Mouse (Mus musculus): ENCODE measurements around the gene Efcab3.

Efcab3 gene

DNA sequence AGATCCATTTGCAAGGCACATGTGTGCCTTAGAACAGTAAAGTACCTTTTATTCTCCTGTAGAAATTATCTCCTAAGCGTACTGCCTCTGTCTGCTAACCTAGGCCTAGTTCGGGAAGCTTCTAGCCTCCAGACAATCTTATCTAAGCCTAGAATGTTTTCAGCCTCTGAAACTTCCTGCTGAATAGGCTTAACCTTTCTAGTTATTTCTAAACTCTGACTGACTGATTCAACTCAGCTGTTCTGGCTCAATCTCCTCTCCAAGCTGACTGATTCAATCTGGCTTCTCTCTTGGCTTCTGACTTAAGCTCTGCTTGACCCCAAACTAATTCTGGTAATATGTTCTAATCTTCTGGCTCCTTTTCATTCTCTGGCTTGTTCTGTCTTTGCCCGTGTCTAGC is 86.0 kb downstream of the Efcab3 start:
- no peak for DNase-seq (ENCODE audit: low spot score)

DNA sequence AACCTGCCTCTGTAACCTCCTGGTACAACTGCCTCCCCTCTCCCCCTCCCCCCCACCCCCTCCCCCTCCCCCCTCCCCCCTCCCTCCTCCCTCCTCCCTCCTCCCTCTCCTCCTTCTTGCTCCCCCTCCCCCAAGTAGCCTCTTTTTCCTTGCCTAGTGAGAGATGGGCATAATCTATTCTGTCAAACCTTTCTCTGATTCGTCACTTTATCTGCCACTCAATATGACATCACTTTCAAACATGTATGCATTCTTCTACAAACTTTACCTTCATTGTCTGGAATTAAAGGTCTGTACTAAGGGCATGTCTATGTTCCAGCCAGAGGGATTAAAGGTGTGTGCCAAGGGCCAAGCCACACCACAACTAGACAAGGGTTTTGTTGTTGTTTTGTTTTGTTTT is 86.4 kb downstream of the Efcab3 start:
- no peak for DNase-seq (ENCODE audit: low spot score)

DNA sequence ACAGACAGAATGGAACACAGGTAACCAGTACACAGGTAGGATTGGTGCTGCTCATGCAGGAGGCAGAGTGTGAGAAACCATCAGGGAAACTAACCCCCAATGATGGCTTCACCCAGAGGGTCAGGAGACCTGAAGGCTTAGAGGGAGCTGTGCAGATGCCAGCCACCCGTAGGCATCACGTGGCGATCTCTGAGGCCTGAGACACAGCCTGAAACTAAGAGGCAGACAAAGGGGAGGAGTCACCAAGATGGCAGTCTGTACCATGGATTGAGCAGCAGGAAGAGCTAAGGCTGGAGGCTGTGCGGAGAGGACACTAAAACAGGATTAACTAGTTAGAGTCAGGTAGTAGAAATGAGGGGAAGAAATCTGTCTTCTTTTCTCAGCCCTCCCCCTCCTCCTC is 87.3 kb downstream of the Efcab3 start:
- DNase-seq (ENCODE audit: low spot score), result no peak

DNA sequence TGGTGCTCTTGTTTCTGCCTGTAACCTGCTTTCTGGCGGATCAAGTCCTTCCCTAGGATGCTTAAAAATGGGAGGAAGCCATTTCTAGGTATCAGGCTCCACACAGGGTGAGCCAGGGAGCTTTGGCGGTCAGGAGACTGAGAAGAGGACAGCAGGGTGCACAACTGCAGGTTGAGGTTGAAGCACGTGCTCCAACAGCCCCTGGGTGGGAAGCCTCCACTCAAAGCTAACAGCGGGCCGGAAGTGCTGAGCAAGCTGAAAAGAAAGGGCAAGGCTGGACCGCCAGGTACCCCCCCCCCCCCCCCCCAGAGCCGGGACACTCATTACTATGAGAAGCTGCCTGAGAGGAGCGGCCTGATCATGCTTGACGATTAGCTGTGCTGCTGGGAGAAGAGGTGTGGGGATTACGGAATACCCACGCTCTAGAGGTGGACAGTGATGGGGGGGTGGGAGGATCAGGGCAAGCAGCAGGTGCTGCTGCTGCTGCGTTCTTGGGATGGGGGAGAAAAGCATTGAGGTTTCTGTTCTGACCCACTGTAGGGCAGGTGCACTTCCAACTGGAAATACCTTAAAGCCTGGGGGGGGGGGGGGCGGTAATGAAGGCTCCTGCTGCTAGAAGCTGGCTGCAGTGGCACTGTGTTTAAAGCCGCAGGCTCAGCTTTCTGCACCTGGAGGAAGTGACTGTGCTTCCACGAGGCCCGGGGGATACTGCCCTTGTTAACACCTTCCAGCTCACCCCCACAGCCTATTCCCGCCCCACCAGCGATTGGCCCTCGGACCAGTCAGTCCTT is 88.0 kb downstream of the Efcab3 start:
- no peak for DNase-seq (ENCODE audit: low spot score)

DNA sequence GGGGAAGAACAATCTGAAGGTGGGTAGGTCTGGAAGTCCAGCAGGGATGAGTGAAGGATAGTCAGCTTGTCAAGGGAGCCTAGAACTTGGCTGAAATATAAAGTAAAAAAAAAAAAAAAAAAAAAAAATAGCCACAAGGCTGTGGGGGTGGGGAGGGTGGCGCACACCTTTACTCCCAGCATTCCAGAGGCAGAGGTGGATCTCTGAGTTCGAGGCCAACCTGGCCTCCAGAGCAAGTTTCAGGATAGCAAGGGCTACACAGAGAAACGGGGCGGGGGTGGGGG is 88.6 kb downstream of the Efcab3 start:
- no peak for DNase-seq (ENCODE audit: low spot score)

DNA sequence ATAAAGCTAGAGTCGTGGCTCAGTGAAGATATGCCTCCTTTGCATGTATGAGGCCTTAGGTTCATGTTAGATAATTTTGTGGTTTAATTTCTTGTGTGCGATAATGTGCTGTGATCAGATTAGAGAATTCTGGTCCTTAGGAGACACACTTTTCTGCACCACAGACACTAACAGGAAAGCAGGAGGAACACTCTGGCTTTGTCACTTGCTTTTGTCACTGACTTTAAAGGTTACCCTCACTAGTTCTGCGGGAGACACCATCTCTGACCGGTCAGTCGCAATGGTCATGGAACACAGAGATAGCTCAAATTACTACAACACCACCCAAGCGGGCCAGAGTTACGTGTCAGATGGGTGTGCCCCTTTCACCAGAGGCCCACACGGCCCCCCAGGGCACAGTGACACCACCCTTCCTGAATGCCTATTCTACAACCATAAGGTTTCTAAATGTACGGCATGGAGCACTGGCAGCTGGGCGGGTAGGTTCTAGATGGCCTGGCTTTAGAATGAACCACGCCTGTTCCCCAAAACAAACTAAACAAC is 89.0 kb downstream of the Efcab3 start:
- DNase-seq (ENCODE audit: low spot score), result no peak

DNA sequence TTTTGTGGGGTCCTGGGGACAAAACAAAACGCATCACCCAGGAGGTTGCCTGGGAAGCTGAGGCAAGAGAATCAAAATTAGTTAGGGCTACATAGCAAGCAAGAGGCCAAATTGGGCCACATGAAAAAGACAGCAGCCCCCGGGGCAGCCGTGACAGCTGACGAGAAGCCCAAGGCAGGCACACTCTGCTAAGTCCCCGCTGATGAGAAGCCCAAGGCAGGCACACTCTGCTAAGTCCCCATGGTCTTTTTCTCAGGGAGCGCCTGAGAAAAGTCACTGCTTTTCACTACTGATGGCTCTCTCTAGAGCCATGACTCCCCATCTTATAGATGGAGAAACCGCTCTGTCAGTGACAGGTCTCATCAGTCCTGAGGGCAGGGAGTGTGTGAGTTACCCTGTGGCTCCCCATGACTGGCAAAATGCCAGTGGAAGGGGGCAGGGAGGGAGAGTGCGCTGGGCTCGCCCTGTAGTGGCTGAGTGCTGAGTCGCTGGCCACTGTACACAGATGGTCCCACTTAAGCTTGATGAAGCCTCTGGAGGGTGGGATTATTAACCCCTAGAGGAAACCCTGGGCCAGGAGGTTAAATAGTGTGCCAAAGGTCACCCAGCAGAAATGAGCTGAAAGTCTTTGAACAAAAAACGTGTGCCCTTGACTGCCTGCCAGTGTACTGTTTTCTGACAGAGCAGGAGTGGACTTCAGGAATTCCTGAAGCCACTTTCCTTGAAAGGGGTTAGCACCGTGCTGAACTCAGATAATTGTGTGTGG is 89.9 kb downstream of the Efcab3 start:
- DNase-seq (ENCODE audit: low spot score), result peak; percentile 20

DNA sequence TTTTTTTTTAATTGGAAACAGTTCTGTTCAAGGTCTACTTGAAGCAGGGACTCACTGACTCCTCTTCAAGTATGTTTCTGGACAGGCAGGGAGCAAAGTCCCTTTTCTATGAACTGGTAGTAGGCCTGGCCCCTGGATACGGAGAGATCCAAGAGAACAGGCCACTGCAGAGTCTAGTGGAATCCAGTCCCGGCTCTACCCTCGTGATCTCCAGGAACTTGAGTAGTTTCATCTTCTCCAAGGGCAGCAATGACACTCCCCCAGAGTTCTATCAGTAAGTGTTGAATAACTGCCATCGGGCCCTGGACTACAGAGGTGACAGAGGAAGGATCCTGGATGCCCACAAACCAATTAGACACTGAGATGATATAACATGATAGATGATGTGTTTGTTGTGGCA is 92.5 kb downstream of the Efcab3 start:
- DNase-seq (ENCODE audit: low spot score), result no peak

DNA sequence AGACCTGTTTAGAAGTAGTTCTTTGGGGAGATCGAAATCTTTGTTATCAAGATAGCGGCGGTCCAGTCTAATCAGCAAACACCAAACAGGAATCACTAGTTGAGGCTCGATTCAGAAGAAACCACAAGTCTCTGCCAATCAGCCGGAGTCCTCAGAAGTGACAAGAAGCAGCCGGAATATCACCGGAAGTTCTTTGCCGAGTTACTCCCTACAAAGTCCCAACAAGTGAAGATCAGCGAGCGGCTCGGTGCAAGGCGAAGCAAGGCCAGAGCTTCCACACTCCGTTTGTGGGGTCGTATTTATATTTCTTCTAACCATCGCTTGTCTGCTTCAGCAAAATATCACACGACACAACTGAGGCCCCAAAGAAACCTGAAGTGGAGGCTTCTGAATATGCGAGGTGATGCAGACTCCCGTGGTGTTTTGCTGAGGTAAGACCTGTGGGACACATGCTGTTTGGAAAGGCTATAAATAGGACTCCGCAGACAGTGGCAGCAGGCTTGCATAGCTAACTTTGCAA is 93.4 kb downstream of the Efcab3 start:
- DNase-seq (ENCODE audit: low spot score), result no peak

DNA sequence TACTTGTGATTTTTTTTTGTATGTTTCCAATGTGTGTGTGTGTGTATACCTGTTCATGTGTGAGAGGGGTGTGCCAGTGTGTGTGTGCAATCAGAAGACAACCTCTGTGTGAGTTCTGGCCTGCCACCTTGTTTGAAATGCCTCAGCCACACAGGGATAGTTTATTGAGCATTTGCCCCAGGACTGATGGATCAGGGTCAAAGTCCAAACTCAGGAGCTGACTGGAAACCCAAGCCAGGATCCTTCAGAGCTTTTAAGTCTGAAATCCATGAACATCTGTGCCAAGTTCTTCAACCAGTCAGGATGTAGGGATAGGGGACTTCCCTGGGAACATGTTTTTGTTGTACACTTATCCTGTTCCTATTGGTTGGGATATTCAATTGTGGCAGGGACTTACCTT is 94.7 kb downstream of the Efcab3 start:
- DNase-seq (ENCODE audit: low spot score), result no peak

DNA sequence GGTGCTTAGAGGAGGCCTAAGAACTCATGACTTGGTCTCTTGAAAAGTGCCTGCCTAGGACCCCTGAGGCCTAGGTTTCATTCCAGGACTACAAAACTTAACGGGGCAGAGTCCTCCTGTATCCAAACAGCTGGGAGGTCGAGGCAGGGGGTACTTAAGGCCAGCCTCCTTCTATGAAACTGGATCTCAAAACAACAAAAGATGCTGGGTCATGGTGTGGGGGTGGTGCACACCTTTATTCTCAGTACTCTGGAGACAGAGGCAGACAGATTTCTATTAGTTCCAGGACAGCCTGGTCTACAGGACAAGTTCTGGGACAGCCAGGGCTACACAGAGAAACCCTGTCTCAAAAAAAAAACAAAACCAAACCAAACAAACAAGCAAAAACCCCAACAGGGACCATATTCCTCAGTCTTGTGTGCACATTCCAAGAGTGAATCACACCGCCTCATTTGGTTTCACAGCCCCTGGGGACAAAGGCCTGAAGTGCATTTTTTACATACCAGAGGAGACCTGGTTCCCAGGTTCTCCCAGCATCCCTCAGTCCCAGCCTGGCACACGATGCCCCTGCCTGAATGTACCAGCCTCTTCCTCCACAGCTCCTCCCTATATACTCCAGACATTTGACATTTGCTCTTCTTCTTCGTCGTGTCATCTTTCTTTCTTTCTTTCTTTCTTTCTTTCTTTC is 96.4 kb downstream of the Efcab3 start:
- DNase-seq (ENCODE audit: low spot score), result no peak

DNA sequence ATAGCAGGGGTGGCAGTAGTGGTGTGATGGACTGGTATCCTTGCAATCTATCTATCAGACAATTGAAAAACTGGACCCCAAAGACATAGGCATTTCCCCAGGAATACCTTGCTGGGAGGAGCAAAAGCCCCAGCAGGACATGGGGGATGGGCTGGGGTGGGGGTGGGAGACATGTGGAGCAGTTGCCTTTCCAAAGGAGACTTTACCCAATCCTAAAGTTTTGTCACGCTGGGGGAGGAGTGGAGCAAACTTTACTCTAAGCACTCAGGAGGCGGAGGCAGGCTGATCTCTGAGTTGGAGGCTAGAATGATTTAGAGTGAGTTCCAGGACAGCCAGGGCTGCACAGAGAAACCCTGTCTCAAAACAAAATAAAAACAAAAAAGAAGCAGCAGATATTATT is 98.0 kb downstream of the Efcab3 start:
- DNase-seq (ENCODE audit: low spot score), result no peak

DNA sequence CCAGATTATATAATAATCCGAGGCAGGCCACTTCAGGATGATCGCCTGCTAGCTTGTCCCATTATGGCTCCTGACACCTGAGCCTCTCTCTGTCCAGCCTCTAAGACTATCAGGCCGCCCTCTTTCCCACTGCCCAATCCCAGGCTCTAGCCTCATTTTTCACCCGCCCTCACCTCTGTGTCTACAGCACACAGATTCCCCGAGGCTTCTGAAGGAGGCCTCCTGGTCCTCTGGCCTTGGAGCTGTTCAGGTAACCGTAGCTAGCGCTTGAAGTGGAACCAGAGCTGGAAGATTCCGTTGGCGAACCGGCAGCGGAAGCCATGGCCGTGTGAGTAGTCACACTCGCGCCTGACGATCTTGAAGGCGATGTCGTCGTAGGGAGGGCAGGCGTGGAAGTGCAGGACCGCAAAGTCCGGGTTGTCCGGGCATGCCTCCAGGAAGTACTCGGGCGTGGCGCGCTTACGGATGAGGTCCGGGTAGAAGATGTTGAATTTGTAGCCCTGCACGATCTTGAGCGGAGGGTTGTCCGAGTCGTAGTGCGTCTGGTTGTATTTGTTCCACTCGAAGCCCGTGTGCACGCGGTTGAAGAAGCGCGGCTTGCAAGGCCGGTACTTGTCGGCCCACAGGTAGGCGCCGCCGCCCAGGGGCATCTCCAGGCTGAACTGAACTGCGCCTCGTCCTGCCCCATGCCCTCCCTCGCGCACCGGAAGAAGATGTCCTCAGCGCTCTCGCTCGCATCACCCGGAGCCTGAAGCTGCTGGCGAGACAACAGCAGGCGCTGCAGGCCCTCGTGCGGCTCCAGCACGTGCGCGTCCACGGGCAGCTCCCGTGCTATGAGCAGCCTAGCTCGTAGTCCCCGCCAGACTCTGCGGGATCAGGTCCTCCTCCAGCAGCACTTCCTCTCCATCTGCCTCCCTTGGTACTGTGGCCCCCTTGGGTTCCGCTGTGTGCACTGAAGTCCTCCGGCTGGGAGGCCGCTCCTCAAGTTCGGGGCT is 101.4 kb downstream of the Efcab3 start:
- no peak for DNase-seq (ENCODE audit: low spot score)

DNA sequence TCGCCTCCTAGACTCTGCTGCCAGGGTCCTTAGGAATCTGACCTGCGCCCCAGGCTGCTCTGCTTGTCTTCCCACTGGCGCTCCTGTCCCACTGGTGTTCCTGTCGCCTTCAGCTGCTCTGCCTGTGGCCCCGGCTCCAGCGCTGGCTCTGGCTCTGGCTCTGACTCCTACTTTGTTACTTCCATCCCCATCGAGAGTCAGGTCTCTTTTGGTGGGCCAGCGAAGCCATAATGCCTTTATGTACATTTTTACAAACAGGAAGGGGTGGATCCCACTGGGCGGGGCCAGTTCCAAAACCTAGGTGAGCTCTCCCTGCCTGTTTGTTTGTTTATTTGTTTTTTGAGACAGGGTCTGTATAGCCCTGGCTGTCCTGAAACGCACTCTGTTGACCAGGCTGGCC is 103.4 kb downstream of the Efcab3 start:
- DNase-seq (ENCODE audit: low spot score), result no peak

All from adipocyte (in vitro differentiated cells).